Mouse (Mus musculus) heart, adult 18-20 months (tissue): ENCODE data around the gene Vmn2r9. TPM values are rescaled to one million over a fixed set of nuclear protein-coding genes. Genes with fewer than 3 reads are reported as not detected.
"Not testable (repeated sequence)": the region's sequence is repeated elsewhere in the genome, so short reads cannot be mapped to it uniquely, and the experiment has no call there.

Experiments
- DNase-seq, 2 experiments: peaks; one replicate each; pipeline ENCODE4 v3.0.0; 2021 to 2022; ENCODE audit warnings: mixed read lengths in 1 of 2
- long read RNA-seq, 2 experiments: library from polyadenylated mRNA; stranded (forward); transcript quantifications; one replicate each; pipeline ENCODE4 v2.0.0; 2021
- total RNA-seq, 2 experiments: library from RNA; stranded (reverse); gene quantifications; 2 replicates each; pipeline ENCODE4 v1.2.3; 2021

Gene Vmn2r9
- not detected for total RNA-seq
- long read RNA-seq, experiment 1 = 0 reads
- long read RNA-seq, experiment 2 = 0 reads

- DNase-seq = not testable (repeated sequence)
These were observed at the start of gene Vmn2r9 for GRCm38 (mm10) chr5:108852501-108852900. Vmn2r9 (minus strand) TSS chr5:108852601.

GRCm38 (mm10) chr5:108866746-108867145 is 14.3 kb upstream of the Vmn2r9 start:
- peak in 1 of 2 experiments; percentile 8 for DNase-seq

GRCm38 (mm10) chr5:108849466-108849865 is 2.9 kb downstream of the Vmn2r9 start:
- no peak for DNase-seq

- no peak for DNase-seq
These were observed 16.2 kb downstream of the Vmn2r9 start for GRCm38 (mm10) chr5:108836156-108836555.

- DNase-seq = no peak
These were observed 29.1 kb downstream of the Vmn2r9 start for GRCm38 (mm10) chr5:108823276-108823675.

GRCm38 (mm10) chr5:108808750-108809149 is 43.7 kb downstream of the Vmn2r9 start, which contains the start of gene Vmn2r8:
Vmn2r8 (minus strand) TSS chr5:108808850.
- DNase-seq = not testable (repeated sequence)

- peak; percentile 1 to 15 for DNase-seq
These were observed 48.8 kb downstream of the Vmn2r9 start for GRCm38 (mm10) chr5:108803646-108804045.

GRCm38 (mm10) chr5:108795263-108795662 is 57.1 kb downstream of the Vmn2r9 start, which contains the start of gene Tmed11:
Tmed11 (minus strand) TSS chr5:108795363.
- DNase-seq = not testable (repeated sequence)

- peak; percentile 2 to 5 for DNase-seq
These were observed 62.0 kb downstream of the Vmn2r9 start for GRCm38 (mm10) chr5:108790385-108790784.

Other genes with a start within 250 kb of the Vmn2r9 start
- gene Gak, start 222.8 kb downstream of the Vmn2r9 start, total RNA-seq = 10 to 100 TPM; 18.2 to 21.5 TPM
- 10 to 100 TPM in 1 of 2 experiments, 1 to 10 TPM in 1; 8.5 to 11.1 TPM for gene Tmem175, start 222.8 kb downstream of the Vmn2r9 start, total RNA-seq
- 10 to 100 TPM; 18.1 to 21.4 TPM for gene Idua, start 192.3 kb downstream of the Vmn2r9 start, total RNA-seq
- gene Dgkq, start 182.9 kb downstream of the Vmn2r9 start, total RNA-seq = 1 to 10 TPM; 4.8 to 6.6 TPM
- gene Slc26a1, start 177.0 kb downstream of the Vmn2r9 start, total RNA-seq = not detected
- 10 to 100 TPM; 23.7 to 26.1 TPM for gene Fgfrl1, start 160.2 kb downstream of the Vmn2r9 start, total RNA-seq
- not detected for gene Rnf212, start 77.6 kb downstream of the Vmn2r9 start, total RNA-seq
- not detected for gene Tmed11, start 57.2 kb downstream of the Vmn2r9 start, total RNA-seq
- gene Vmn2r8, start 43.8 kb downstream of the Vmn2r9 start, total RNA-seq = not detected
- gene Vmn2r10, start 153.9 kb upstream of the Vmn2r9 start, total RNA-seq = not detected
- not detected for gene Vmn2r11, start 207.0 kb upstream of the Vmn2r9 start, total RNA-seq
- gene Vmn2r12, start 245.3 kb upstream of the Vmn2r9 start, total RNA-seq = not detected